Mouse (Mus musculus) heart, adult 11 months (tissue): ENCODE measurements around the gene Palld.

Source experiments
- DNase-seq: peaks from one replicate; pipeline ENCODE4 v3.0.0; 2022

Gene Palld

GRCm38 (mm10) chr8:61625656-61626210 lies 276.8 kb downstream of the Palld start:
- peak; percentile 28 for DNase-seq

- peak; percentile 80 for DNase-seq
These were observed 278.7 kb downstream of the Palld start for GRCm38 (mm10) chr8:61623485-61624417.

GRCm38 (mm10) chr8:61621300-61621699 lies 281.2 kb downstream of the Palld start:
- peak; percentile 81 for DNase-seq

GRCm38 (mm10) chr8:61617651-61618050 lies 284.8 kb downstream of the Palld start:
- peak; percentile 94 for DNase-seq

GRCm38 (mm10) chr8:61617049-61617448 lies 285.4 kb downstream of the Palld start:
- peak; percentile 79 for DNase-seq

- peak; percentile 94 for DNase-seq
These were observed 286.5 kb downstream of the Palld start for GRCm38 (mm10) chr8:61615711-61616697.

- DNase-seq: peak; percentile 64
These were observed 290.7 kb downstream of the Palld start for GRCm38 (mm10) chr8:61611741-61612140.

- peak; percentile 88 for DNase-seq
These were observed 291.4 kb downstream of the Palld start for GRCm38 (mm10) chr8:61611077-61611476.

- peak; percentile 94 for DNase-seq
These were observed 291.9 kb downstream of the Palld start for GRCm38 (mm10) chr8:61610546-61610945.

GRCm38 (mm10) chr8:61607463-61607813 lies 295.1 kb downstream of the Palld start:
- DNase-seq: peak; percentile 70

- DNase-seq: peak; percentile 97
These were observed 295.6 kb downstream of the Palld start for GRCm38 (mm10) chr8:61606795-61607462.

GRCm38 (mm10) chr8:61604871-61605270 lies 297.6 kb downstream of the Palld start:
- peak; percentile 80 for DNase-seq

GRCm38 (mm10) chr8:61596889-61597288 lies 305.6 kb downstream of the Palld start:
- DNase-seq: peak; percentile 68

- DNase-seq: peak; percentile 90
These were observed 311.0 kb downstream of the Palld start for GRCm38 (mm10) chr8:61591446-61591845.

- DNase-seq: peak; percentile 99
These were observed 311.7 kb downstream of the Palld start for GRCm38 (mm10) chr8:61590551-61591431.

GRCm38 (mm10) chr8:61589972-61590391 lies 312.5 kb downstream of the Palld start:
- peak; percentile 92 for DNase-seq

GRCm38 (mm10) chr8:61588336-61588735 lies 314.2 kb downstream of the Palld start:
- DNase-seq: no peak

- DNase-seq: peak; percentile 84
These were observed 314.8 kb downstream of the Palld start for GRCm38 (mm10) chr8:61587731-61588130.

GRCm38 (mm10) chr8:61586529-61586928 lies 316.0 kb downstream of the Palld start:
- DNase-seq: peak; percentile 61

GRCm38 (mm10) chr8:61585746-61586145 lies 316.7 kb downstream of the Palld start:
- DNase-seq: peak; percentile 73

- peak; percentile 63 for DNase-seq
These were observed 317.6 kb downstream of the Palld start for GRCm38 (mm10) chr8:61584714-61585383.
